Mouse (Mus musculus) neural tube, embryonic 11.5 days (tissue): ENCODE measurements around the gene Tns2. TPM values are rescaled to one million over a fixed set of nuclear protein-coding genes. Genes with fewer than 3 reads are reported as not detected.
"Not testable (repeated sequence)": the region's sequence is repeated elsewhere in the genome, so short reads cannot be mapped to it uniquely, and the experiment has no call there.

Source experiments
- ATAC-seq: fragments of 200-750 bp; cut with Nextera tagmentation; 2 replicates; pipeline ENCODE4 v1.8.0; 2017; ENCODE audit warnings: moderate number of reproducible peaks, mild to moderate bottlenecking, moderate TSS enrichment, moderate library complexity; ENCODE audit not compliant: insufficient read depth, low FRiP score, low TSS enrichment
- DNase-seq: peaks from one replicate; pipeline ENCODE4 v3.0.0-alpha.2; 2015; ENCODE audit warnings: low spot score
- H3K27ac ChIP-seq: fragments of 300-500 bp; sonication (generic); 2 replicates; pipeline ENCODE4 v1.5.1; 2014; ENCODE audit warnings: low read depth, mild to moderate bottlenecking, low read length
- H3K27me3 ChIP-seq: fragments of 300-500 bp; sonication (generic); 2 replicates; pipeline ENCODE4 v1.6.1; 2014; ENCODE audit warnings: mild to moderate bottlenecking, low read length, mixed read lengths; ENCODE audit not compliant: control insufficient read depth, insufficient read depth
- H3K36me3 ChIP-seq: fragments of 300-500 bp; sonication (generic); 2 replicates; pipeline ENCODE4 v1.6.1; 2014; ENCODE audit warnings: mild to moderate bottlenecking, low read length, moderate library complexity, mixed read lengths; ENCODE audit not compliant: control insufficient read depth, insufficient read depth
- H3K4me1 ChIP-seq: fragments of 300-500 bp; sonication (generic); 2 replicates; pipeline ENCODE4 v1.6.1; 2014; ENCODE audit warnings: low read length, mixed read lengths; ENCODE audit not compliant: control insufficient read depth, insufficient read depth
- H3K4me2 ChIP-seq: fragments of 300-500 bp; sonication (generic); 2 replicates; pipeline ENCODE4 v1.6.1; 2014; ENCODE audit warnings: low read depth, mild to moderate bottlenecking, moderate library complexity
- H3K4me3 ChIP-seq: fragments of 300-500 bp; sonication (generic); 2 replicates; pipeline ENCODE4 v1.5.1; 2014; ENCODE audit warnings: low read depth, low read length
- H3K9ac ChIP-seq: fragments of 300-500 bp; sonication (generic); 2 replicates; pipeline ENCODE4 v1.6.1; 2014; ENCODE audit warnings: mild to moderate bottlenecking, low read length
- H3K9me3 ChIP-seq: fragments of 300-500 bp; sonication (generic); 2 replicates; pipeline ENCODE4 v1.6.1; 2016; ENCODE audit warnings: low read length; ENCODE audit not compliant: control insufficient read depth
- WGBS: fragments of 180-500 bp; shearing (Covaris S2); extraction: QIAGEN DNeasy Blood & Tissue Kit; methylation state at CpG from one replicate; pipeline ENCODE4 v1.1.7; 2014; 5-methylcytosine and 5-hydroxymethylcytosine counted together
- polyA plus RNA-seq: library from polyadenylated mRNA; unstranded; fragments of >200 nt; fragmentation: Nextera tagmentation; extraction: Ambion mirVana; gene quantifications from 2 replicates; pipeline ENCODE4 v1.2.1, GENCODE M21; 2014

Gene Tns2
- polyA plus RNA-seq, 1 experiment from 2014 or later = 11.4 TPM

GRCm38 (mm10) chr15:102074070-102074731 lies 26.0 kb upstream of the Tns2 start:
- no peaks in the 10 kb centered on the region for H3K36me3 ChIP-seq
- no peaks in the 10 kb centered on the region for H3K9me3 ChIP-seq
- under 1% methylated on average over 49 of the region's 57 CpGs for WGBS
- H3K4me1 ChIP-seq = peaks cover 16% of the 10 kb centered on the region
- ATAC-seq = peak; percentile 43
- peak overlapping the region; percentile 91 for H3K9ac ChIP-seq
- DNase-seq = peak; percentile 78
- peak overlapping the region; percentile 84 for H3K4me2 ChIP-seq
- no peaks in the 10 kb centered on the region for H3K27me3 ChIP-seq
- H3K27ac ChIP-seq = peak overlapping the region; percentile 90
- peak overlapping the region; percentile 86 for H3K4me3 ChIP-seq

- no peaks in the 10 kb centered on the region for H3K36me3 ChIP-seq
- ATAC-seq (no peak), DNase-seq (no peak)
- H3K9me3 ChIP-seq = no peaks in the 10 kb centered on the region
- no peaks in the 10 kb centered on the region for H3K27me3 ChIP-seq
- peaks cover 16% of the 10 kb centered on the region for H3K4me1 ChIP-seq
- H3K27ac ChIP-seq = peak overlapping the region; percentile 90; the same call in 1 of the 2 replicates
- peak overlapping the region; percentile 91 for H3K9ac ChIP-seq
- H3K4me3 ChIP-seq = peak overlapping the region; percentile 86
- peak overlapping the region; percentile 84 for H3K4me2 ChIP-seq
- WGBS = 21% methylated on average over 11 of the region's 11 CpGs
Measured at GRCm38 (mm10) chr15:102074876-102075585, 25.2 kb upstream of the Tns2 start.

- ATAC-seq = no peak
Measured at GRCm38 (mm10) chr15:102077111-102077677, 23.0 kb upstream of the Tns2 start.

GRCm38 (mm10) chr15:102079221-102079620 lies 21.0 kb upstream of the Tns2 start:
- Histone ChIP-seq H3K4me2 (no peak overlapping the region), H3K27ac (no peak overlapping the region), H3K9ac (no peak overlapping the region), H3K36me3 (peaks cover 6% of the 10 kb centered on the region; the same call in 1 of the 2 replicates), H3K27me3 (no peaks in the 10 kb centered on the region), H3K9me3 (no peaks in the 10 kb centered on the region), H3K4me1 (peaks cover 14% of the 10 kb centered on the region), H3K4me3 (no peak overlapping the region)
- WGBS = 85% methylated on average over 4 of the region's 4 CpGs
- ATAC-seq (no peak), DNase-seq (no peak)

More at GRCm38 (mm10) chr15:102077111-102077677, 23.0 kb upstream of the Tns2 start:
- no peak for DNase-seq
- Histone ChIP-seq H3K27me3 (no peaks in the 10 kb centered on the region), H3K4me1 (peaks cover 16% of the 10 kb centered on the region), H3K9me3 (no peaks in the 10 kb centered on the region), H3K27ac (no peak overlapping the region), H3K4me2 (no peak overlapping the region), H3K9ac (no peak overlapping the region), H3K36me3 (no peaks in the 10 kb centered on the region), H3K4me3 (no peak overlapping the region)
- WGBS = 93% methylated on average over 2 of the region's 2 CpGs

GRCm38 (mm10) chr15:102079924-102080323 lies 20.3 kb upstream of the Tns2 start:
- 86% methylated on average over 8 of the region's 8 CpGs for WGBS
- not testable (repeated sequence) for H3K27ac ChIP-seq, ATAC-seq, H3K36me3 ChIP-seq, H3K4me2 ChIP-seq, H3K9me3 ChIP-seq, H3K9ac ChIP-seq, DNase-seq, H3K27me3 ChIP-seq, H3K4me3 ChIP-seq
- peaks cover 11% of the 10 kb centered on the region for H3K4me1 ChIP-seq

GRCm38 (mm10) chr15:102080429-102080828 lies 19.8 kb upstream of the Tns2 start:
- no peak overlapping the region for H3K4me3 ChIP-seq
- H3K4me1 ChIP-seq = peaks cover 6% of the 10 kb centered on the region
- H3K36me3 ChIP-seq = peaks cover 12% of the 10 kb centered on the region
- H3K27ac ChIP-seq = no peak overlapping the region
- no peak overlapping the region for H3K4me2 ChIP-seq
- no peak for ATAC-seq
- no peak for DNase-seq
- WGBS = 77% methylated on average over 2 of the region's 2 CpGs
- no peak overlapping the region for H3K9ac ChIP-seq
- no peaks in the 10 kb centered on the region for H3K9me3 ChIP-seq
- H3K27me3 ChIP-seq = no peaks in the 10 kb centered on the region

GRCm38 (mm10) chr15:102082148-102082547 lies 18.1 kb upstream of the Tns2 start:
- H3K9me3 ChIP-seq = no peaks in the 10 kb centered on the region
- H3K4me3 ChIP-seq = no peak overlapping the region
- H3K27ac ChIP-seq = no peak overlapping the region
- peaks cover 20% of the 10 kb centered on the region for H3K36me3 ChIP-seq
- H3K4me1 ChIP-seq = no peaks in the 10 kb centered on the region
- H3K9ac ChIP-seq = no peak overlapping the region
- DNase-seq (no peak), ATAC-seq (no peak)
- H3K4me2 ChIP-seq = no peak overlapping the region
- WGBS = 91% methylated on average over 4 of the region's 4 CpGs
- no peaks in the 10 kb centered on the region for H3K27me3 ChIP-seq

GRCm38 (mm10) chr15:102083028-102083427 lies 17.2 kb upstream of the Tns2 start:
- Histone ChIP-seq H3K9me3 (no peaks in the 10 kb centered on the region), H3K4me1 (no peaks in the 10 kb centered on the region), H3K36me3 (peaks cover 25% of the 10 kb centered on the region), H3K9ac (no peak overlapping the region), H3K27me3 (no peaks in the 10 kb centered on the region), H3K4me3 (no peak overlapping the region), H3K27ac (no peak overlapping the region), H3K4me2 (no peak overlapping the region)
- DNase-seq (no peak), ATAC-seq (no peak)
- 88% methylated on average over 4 of the region's 4 CpGs for WGBS
